Mouse (Mus musculus): ENCODE results near the gene Thra. TPM values are rescaled to one million over a fixed set of nuclear protein-coding genes. Genes with fewer than 3 reads are reported as not detected.

Gene Thra
- 19.2 and 23.2 TPM in 2 replicates for polyA plus RNA-seq (2016; fragmentation: Nextera tagmentation; extraction: Ambion mirVana)

GRCm38 (mm10) chr11:98740393-98741050, at the start of gene Thra:
TSS of gene Thra (plus strand) at chr11:98740638.
- Histone ChIP-seq H3K27ac (peak within 1 kb of the TSS; percentile 99), H3K4me1 (peaks cover 73% of the 10 kb centered on the region), H3K27me3 (ENCODE audit: insufficient read depth, poor library complexity, severe bottlenecking) (no peaks in the 10 kb centered on the region), H3K4me3 (peak within 1 kb of the TSS; percentile 86), H3K9me3 (no peaks in the 10 kb centered on the region), H3K36me3 (no peaks in the 10 kb centered on the region)
- peak; percentile 92 for DNase-seq (ENCODE audit: low spot score)
- WGBS, result 0% methylated on average over 22 of the region's 22 CpGs

GRCm38 (mm10) chr11:98693201-98693600, 47.2 kb upstream of the Thra start:
- peaks cover 86% of the 10 kb centered on the region for H3K36me3 ChIP-seq
- no peak overlapping the region for H3K4me3 ChIP-seq
- 76% methylated on average over 13 of the region's 13 CpGs for WGBS
- H3K9me3 ChIP-seq, result no peaks in the 10 kb centered on the region
- DNase-seq (ENCODE audit: low spot score), result no peak
- H3K27me3 ChIP-seq (ENCODE audit: insufficient read depth, poor library complexity, severe bottlenecking), result no peaks in the 10 kb centered on the region
- H3K4me1 ChIP-seq, result 0 out of 2 replicates have a peak, but pooled peaks cover 5% of the 10 kb centered on the region
- H3K27ac ChIP-seq, result no peak overlapping the region

GRCm38 (mm10) chr11:98693746-98694145, 46.7 kb upstream of the Thra start:
- H3K9me3 ChIP-seq, result no peaks in the 10 kb centered on the region
- no peak overlapping the region for H3K4me3 ChIP-seq
- peaks cover 82% of the 10 kb centered on the region for H3K36me3 ChIP-seq
- no peaks in the 10 kb centered on the region for H3K27me3 ChIP-seq (ENCODE audit: insufficient read depth, poor library complexity, severe bottlenecking)
- DNase-seq (ENCODE audit: low spot score), result no peak
- H3K27ac ChIP-seq, result no peak overlapping the region
- 91% methylated on average over 9 of the region's 9 CpGs for WGBS
- 0 out of 2 replicates have a peak, but pooled peaks cover 5% of the 10 kb centered on the region for H3K4me1 ChIP-seq

GRCm38 (mm10) chr11:98694301-98694700, 46.1 kb upstream of the Thra start:
- Histone ChIP-seq H3K27me3 (ENCODE audit: insufficient read depth, poor library complexity, severe bottlenecking) (no peaks in the 10 kb centered on the region), H3K4me1 (0 out of 2 replicates have a peak, but pooled peaks cover 5% of the 10 kb centered on the region), H3K36me3 (peaks cover 79% of the 10 kb centered on the region), H3K9me3 (no peaks in the 10 kb centered on the region), H3K27ac (no peak overlapping the region), H3K4me3 (no peak overlapping the region)
- 87% methylated on average over 9 of the region's 9 CpGs for WGBS
- DNase-seq (ENCODE audit: low spot score), result no peak

DNA sequence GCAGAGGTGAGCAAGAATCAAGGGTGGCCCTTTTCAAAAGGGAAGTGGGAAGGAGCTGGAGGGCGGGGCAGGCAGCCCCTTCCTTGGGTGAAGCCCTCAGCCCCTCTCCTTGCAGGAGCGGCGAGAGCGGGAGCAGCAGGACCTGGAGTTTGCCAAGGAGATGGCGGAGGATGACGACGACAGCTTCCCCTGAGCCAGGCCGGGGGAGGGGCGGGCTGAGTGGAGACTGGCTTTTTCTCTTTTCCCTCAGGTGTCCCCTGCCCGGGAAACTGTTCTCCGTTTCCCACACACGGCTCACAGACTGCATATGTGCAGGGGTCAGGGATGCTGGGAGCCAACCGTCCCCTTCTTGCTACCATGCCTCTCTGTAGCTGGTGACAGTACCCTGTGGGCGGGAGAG, 45.0 kb upstream of the Thra start:
- Histone ChIP-seq H3K36me3 (peaks cover 68% of the 10 kb centered on the region), H3K4me1 (peaks cover 9% of the 10 kb centered on the region; the same call in 1 of the 2 replicates), H3K4me3 (no peak overlapping the region), H3K9me3 (no peaks in the 10 kb centered on the region), H3K27ac (no peak overlapping the region), H3K27me3 (ENCODE audit: insufficient read depth, poor library complexity, severe bottlenecking) (0 out of 2 replicates have a peak, but pooled peaks cover 3% of the 10 kb centered on the region)
- no peak for DNase-seq (ENCODE audit: low spot score)
- WGBS, result 67% methylated on average over 14 of the region's 14 CpGs

GRCm38 (mm10) chr11:98696454-98697216, 43.8 kb upstream of the Thra start:
- Histone ChIP-seq H3K4me1 (peaks cover 14% of the 10 kb centered on the region; the same call in 1 of the 2 replicates), H3K9me3 (no peaks in the 10 kb centered on the region), H3K4me3 (no peak overlapping the region), H3K36me3 (peaks cover 56% of the 10 kb centered on the region), H3K27me3 (ENCODE audit: insufficient read depth, poor library complexity, severe bottlenecking) (peaks cover 13% of the 10 kb centered on the region; the same call in 1 of the 2 replicates), H3K27ac (0 out of 2 replicates have a peak overlapping the region, but pooled peaks have one; percentile 10)
- WGBS, result 86% methylated on average over 14 of the region's 14 CpGs
- no peak for DNase-seq (ENCODE audit: low spot score)

DNA sequence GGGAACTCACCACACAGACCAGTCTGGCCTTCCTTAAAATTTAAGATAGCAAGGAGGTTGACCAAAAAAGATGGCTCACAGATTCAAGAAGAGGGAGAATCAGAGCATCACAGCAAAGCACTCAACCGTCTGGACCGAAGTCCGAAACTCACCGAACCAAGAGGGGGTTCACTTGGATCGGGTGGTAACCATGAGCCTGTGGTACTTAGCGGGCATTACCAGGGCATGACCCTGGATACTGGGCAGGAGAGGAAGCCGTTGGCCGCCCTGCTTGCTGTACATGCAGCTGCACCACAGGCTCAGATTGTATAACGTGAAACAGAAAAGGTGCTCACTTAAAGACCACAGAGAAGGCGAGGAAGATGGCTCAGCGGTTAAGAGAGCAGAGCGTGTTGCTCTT, 43.2 kb upstream of the Thra start:
- H3K4me3 ChIP-seq, result no peak overlapping the region
- H3K27ac ChIP-seq, result no peak overlapping the region
- WGBS, result 89% methylated on average over 12 of the region's 12 CpGs
- H3K27me3 ChIP-seq (ENCODE audit: insufficient read depth, poor library complexity, severe bottlenecking), result peaks cover 19% of the 10 kb centered on the region; the same call in 1 of the 2 replicates
- peaks cover 50% of the 10 kb centered on the region for H3K36me3 ChIP-seq
- H3K9me3 ChIP-seq, result no peaks in the 10 kb centered on the region
- peaks cover 14% of the 10 kb centered on the region; the same call in 1 of the 2 replicates for H3K4me1 ChIP-seq
- no peak for DNase-seq (ENCODE audit: low spot score)

DNA sequence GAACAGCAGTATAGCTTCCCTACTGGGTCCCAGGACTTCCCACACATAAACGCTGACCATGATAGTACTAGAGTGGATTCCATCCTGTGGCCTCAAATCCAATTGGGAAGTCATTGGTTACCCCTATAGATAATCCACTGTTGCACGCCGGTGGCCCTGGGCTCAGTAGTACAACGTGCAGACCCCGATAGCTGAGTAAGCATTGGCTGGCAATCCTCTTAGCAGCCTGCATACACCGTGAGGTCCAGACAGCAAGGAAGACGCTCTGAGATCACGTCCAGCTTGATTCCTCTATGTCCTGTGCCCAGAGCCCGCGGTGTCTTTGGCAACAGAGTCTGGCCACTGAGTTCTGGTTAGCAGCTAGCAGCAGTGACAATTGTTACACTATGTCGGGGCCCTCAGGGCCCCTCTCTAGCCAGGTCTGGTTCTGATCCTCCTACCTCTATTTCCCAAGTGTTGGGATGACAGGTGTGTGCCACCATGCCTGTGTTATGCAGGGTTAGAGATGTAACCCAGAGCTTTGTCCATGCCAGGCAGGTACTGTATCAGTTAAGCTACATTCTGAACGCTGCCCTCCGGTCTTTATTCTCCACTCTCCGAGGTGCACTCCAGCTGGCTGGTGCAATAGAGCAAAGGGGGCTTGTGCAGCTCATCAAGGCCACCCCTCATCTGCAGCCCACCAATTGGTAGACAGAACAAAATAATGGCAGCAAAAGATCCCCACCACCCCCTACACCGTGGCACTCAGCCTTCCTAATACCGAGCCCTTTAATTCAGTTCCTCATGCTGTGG, 41.4 kb upstream of the Thra start:
- WGBS, result 82% methylated on average over 16 of the region's 16 CpGs
- no peak for DNase-seq (ENCODE audit: low spot score)
- peaks cover 34% of the 10 kb centered on the region for H3K36me3 ChIP-seq
- H3K4me1 ChIP-seq, result peaks cover 14% of the 10 kb centered on the region; the same call in 1 of the 2 replicates
- H3K9me3 ChIP-seq, result no peaks in the 10 kb centered on the region
- H3K4me3 ChIP-seq, result no peak overlapping the region
- no peak overlapping the region for H3K27ac ChIP-seq
- H3K27me3 ChIP-seq (ENCODE audit: insufficient read depth, poor library complexity, severe bottlenecking), result peaks cover 19% of the 10 kb centered on the region; the same call in 1 of the 2 replicates

GRCm38 (mm10) chr11:98699911-98700310, 40.5 kb upstream of the Thra start:
- peaks cover 19% of the 10 kb centered on the region; the same call in 1 of the 2 replicates for H3K27me3 ChIP-seq (ENCODE audit: insufficient read depth, poor library complexity, severe bottlenecking)
- WGBS, result 30% methylated on average over 4 of the region's 4 CpGs
- no peak overlapping the region for H3K4me3 ChIP-seq
- H3K27ac ChIP-seq, result no peak overlapping the region
- H3K4me1 ChIP-seq, result peaks cover 14% of the 10 kb centered on the region; the same call in 1 of the 2 replicates
- no peaks in the 10 kb centered on the region for H3K9me3 ChIP-seq
- no peak for DNase-seq (ENCODE audit: low spot score)
- peaks cover 34% of the 10 kb centered on the region for H3K36me3 ChIP-seq

DNA sequence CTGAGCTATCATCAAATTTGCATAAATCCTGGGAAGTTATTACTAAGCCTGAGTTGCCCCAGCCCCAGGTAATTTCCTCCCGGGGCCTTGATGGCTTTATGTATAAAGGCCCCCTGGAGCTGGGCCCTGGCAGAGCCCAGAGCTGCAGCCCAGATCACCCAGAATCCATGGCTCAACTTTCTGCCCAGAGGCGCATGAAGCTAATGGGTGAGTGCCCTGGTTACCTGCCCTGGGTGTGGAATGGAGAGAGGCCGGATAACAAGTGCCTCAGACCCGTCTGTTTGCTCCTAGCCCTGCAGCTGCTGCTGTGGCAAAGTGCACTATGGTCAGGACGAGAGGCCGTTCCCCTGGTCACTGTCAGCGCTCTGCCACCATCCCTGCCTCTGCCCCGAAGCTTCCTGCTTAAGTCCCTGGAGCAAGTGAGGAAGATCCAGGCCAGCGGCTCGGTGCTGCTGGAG, 39.2 kb upstream of the Thra start, which contains the start of gene Csf3:
Csf3 (plus strand) TSS at position 51 of the 458 bp plus-strand sequence.
- 38% methylated on average over 10 of the region's 10 CpGs for WGBS
- Histone ChIP-seq H3K36me3 (peaks cover 34% of the 10 kb centered on the region), H3K27ac (peak within 1 kb of the TSS; percentile 2; the same call in 1 of the 2 replicates), H3K27me3 (ENCODE audit: insufficient read depth, poor library complexity, severe bottlenecking) (peaks cover 19% of the 10 kb centered on the region; the same call in 1 of the 2 replicates), H3K4me3 (no peak within 1 kb of the TSS), H3K9me3 (no peaks in the 10 kb centered on the region), H3K4me1 (peaks cover 9% of the 10 kb centered on the region; the same call in 1 of the 2 replicates)
- no peak for DNase-seq (ENCODE audit: low spot score)

GRCm38 (mm10) chr11:98702323-98702722, 38.1 kb upstream of the Thra start:
- no peak overlapping the region for H3K27ac ChIP-seq
- peaks cover 19% of the 10 kb centered on the region; the same call in 1 of the 2 replicates for H3K27me3 ChIP-seq (ENCODE audit: insufficient read depth, poor library complexity, severe bottlenecking)
- H3K4me3 ChIP-seq, result no peak overlapping the region
- 69% methylated on average over 5 of the region's 5 CpGs for WGBS
- DNase-seq (ENCODE audit: low spot score), result no peak
- no peaks in the 10 kb centered on the region for H3K9me3 ChIP-seq
- H3K4me1 ChIP-seq, result peaks cover 9% of the 10 kb centered on the region; the same call in 1 of the 2 replicates
- peaks cover 37% of the 10 kb centered on the region for H3K36me3 ChIP-seq

- Histone ChIP-seq H3K27me3 (ENCODE audit: insufficient read depth, poor library complexity, severe bottlenecking) (peaks cover 19% of the 10 kb centered on the region; the same call in 1 of the 2 replicates), H3K27ac (no peak overlapping the region), H3K36me3 (peaks cover 62% of the 10 kb centered on the region), H3K4me3 (no peak overlapping the region), H3K9me3 (no peaks in the 10 kb centered on the region), H3K4me1 (peaks cover 23% of the 10 kb centered on the region)
- 87% methylated on average over 10 of the region's 10 CpGs for WGBS
- no peak for DNase-seq (ENCODE audit: low spot score)
Observed at GRCm38 (mm10) chr11:98705021-98705420, 35.4 kb upstream of the Thra start.

Measured in heart, embryonic 10.5 days (tissue).